Mouse (Mus musculus) midbrain, embryonic 11.5 days (tissue): ENCODE measurements around the gene Zfand3. TPM values are rescaled to one million over a fixed set of nuclear protein-coding genes. Genes with fewer than 3 reads are reported as not detected.

Experiments
- ATAC-seq: fragments of 200-750 bp; cut with Nextera tagmentation; 2 replicates; pipeline ENCODE4 v1.8.0; 2017; ENCODE audit warnings: moderate TSS enrichment, moderate library complexity; ENCODE audit not compliant: low FRiP score
- DNase-seq: peaks from one replicate; pipeline ENCODE4 v3.0.0; 2015; ENCODE audit warnings: low spot score; ENCODE audit errors: missing footprints
- H3K27ac ChIP-seq: fragments of 300-500 bp; sonication (generic); 2 replicates; pipeline ENCODE4 v1.5.1; 2014; ENCODE audit warnings: low read depth, low read length
- H3K27me3 ChIP-seq: fragments of 300-500 bp; sonication (generic); 2 replicates; pipeline ENCODE4 v1.6.1; 2014; ENCODE audit warnings: mild to moderate bottlenecking, low read length, moderate library complexity, mixed read lengths; ENCODE audit not compliant: control insufficient read depth, insufficient read depth
- H3K36me3 ChIP-seq: fragments of 300-500 bp; sonication (generic); 2 replicates; pipeline ENCODE4 v1.6.1; 2014; ENCODE audit warnings: mild to moderate bottlenecking, low read length, moderate library complexity, mixed read lengths; ENCODE audit not compliant: control insufficient read depth, insufficient read depth
- H3K4me1 ChIP-seq: fragments of 300-500 bp; sonication (generic); 2 replicates; pipeline ENCODE4 v1.6.1; 2014; ENCODE audit warnings: low read length; ENCODE audit not compliant: control insufficient read depth, insufficient read depth
- H3K4me2 ChIP-seq: fragments of 300-500 bp; sonication (generic); 2 replicates; pipeline ENCODE4 v1.6.1; 2014; ENCODE audit warnings: mild to moderate bottlenecking, moderate library complexity
- H3K4me3 ChIP-seq: fragments of 300-500 bp; sonication (generic); 2 replicates; pipeline ENCODE4 v1.5.1; 2014; ENCODE audit warnings: low read depth, low read length
- H3K9ac ChIP-seq: fragments of 300-500 bp; sonication (generic); 2 replicates; pipeline ENCODE4 v1.6.1; 2014; ENCODE audit warnings: low read length
- H3K9me3 ChIP-seq: fragments of 300-500 bp; sonication (generic); 2 replicates; pipeline ENCODE4 v1.6.1; 2016; ENCODE audit warnings: low read length; ENCODE audit not compliant: control insufficient read depth
- WGBS: fragments of 180-500 bp; shearing (Covaris S2); extraction: QIAGEN DNeasy Blood & Tissue Kit; methylation state at CpG from one replicate; pipeline ENCODE4 v1.1.7; 2014; 5-methylcytosine and 5-hydroxymethylcytosine counted together
- polyA plus RNA-seq: library from polyadenylated mRNA; unstranded; fragments of >200 nt; fragmentation: Nextera tagmentation; extraction: Ambion mirVana; gene quantifications from 2 replicates; pipeline ENCODE4 v1.2.1, GENCODE M21; 2014

The Zfand3 gene
- polyA plus RNA-seq, 1 experiment from 2014 or later = 63.9 TPM

GRCm38 (mm10) chr17:30136684-30137083, 132.2 kb downstream of the Zfand3 start:
- no peak overlapping the region for H3K27ac ChIP-seq
- no peak overlapping the region for H3K4me2 ChIP-seq
- H3K4me3 ChIP-seq = no peak overlapping the region
- H3K4me1 ChIP-seq = no peaks in the 10 kb centered on the region
- no peak overlapping the region for H3K9ac ChIP-seq
- DNase-seq (no peak), ATAC-seq (no peak)
- no peaks in the 10 kb centered on the region for H3K9me3 ChIP-seq
- 96% methylated on average over 5 of the region's 5 CpGs for WGBS
- no peaks in the 10 kb centered on the region for H3K27me3 ChIP-seq
- H3K36me3 ChIP-seq = peaks cover 11% of the 10 kb centered on the region; the same call in 1 of the 2 replicates

GRCm38 (mm10) chr17:30137115-30137514, 132.6 kb downstream of the Zfand3 start:
- Histone ChIP-seq H3K4me1 (no peaks in the 10 kb centered on the region), H3K4me2 (no peak overlapping the region), H3K36me3 (peaks cover 11% of the 10 kb centered on the region; the same call in 1 of the 2 replicates), H3K9me3 (no peaks in the 10 kb centered on the region), H3K4me3 (no peak overlapping the region), H3K27ac (no peak overlapping the region), H3K27me3 (no peaks in the 10 kb centered on the region), H3K9ac (no peak overlapping the region)
- no peak for ATAC-seq
- 91% methylated on average over 4 of the region's 4 CpGs for WGBS
- no peak for DNase-seq

- Histone ChIP-seq H3K9me3 (no peaks in the 10 kb centered on the region), H3K4me3 (no peak overlapping the region), H3K4me1 (peaks cover 11% of the 10 kb centered on the region; the same call in 1 of the 2 replicates), H3K4me2 (no peak overlapping the region), H3K36me3 (no peaks in the 10 kb centered on the region), H3K27ac (no peak overlapping the region), H3K9ac (no peak overlapping the region), H3K27me3 (no peaks in the 10 kb centered on the region)
- no peak for DNase-seq
- no peak for ATAC-seq
- 85% methylated on average over 6 of the region's 6 CpGs for WGBS
Measured at GRCm38 (mm10) chr17:30144114-30144513, 139.6 kb downstream of the Zfand3 start.

- Histone ChIP-seq H3K4me1 (peaks cover 13% of the 10 kb centered on the region; the same call in 1 of the 2 replicates), H3K4me3 (no peak overlapping the region), H3K9ac (no peak overlapping the region), H3K4me2 (no peak overlapping the region), H3K36me3 (no peaks in the 10 kb centered on the region), H3K27me3 (no peaks in the 10 kb centered on the region), H3K9me3 (no peaks in the 10 kb centered on the region), H3K27ac (no peak overlapping the region)
- 76% methylated on average over 10 of the region's 10 CpGs for WGBS
- no peak for ATAC-seq
- no peak for DNase-seq
Measured at GRCm38 (mm10) chr17:30145596-30146149, 141.1 kb downstream of the Zfand3 start.

GRCm38 (mm10) chr17:30146555-30146954, 142.0 kb downstream of the Zfand3 start:
- Histone ChIP-seq H3K4me3 (no peak overlapping the region), H3K27me3 (no peaks in the 10 kb centered on the region), H3K4me2 (no peak overlapping the region), H3K36me3 (no peaks in the 10 kb centered on the region), H3K9ac (no peak overlapping the region), H3K9me3 (no peaks in the 10 kb centered on the region), H3K4me1 (peaks cover 13% of the 10 kb centered on the region; the same call in 1 of the 2 replicates), H3K27ac (no peak overlapping the region)
- ATAC-seq (no peak), DNase-seq (no peak)
- WGBS = 92% methylated on average over 7 of the region's 7 CpGs

GRCm38 (mm10) chr17:30147897-30148296, 143.4 kb downstream of the Zfand3 start:
- peaks cover 13% of the 10 kb centered on the region; the same call in 1 of the 2 replicates for H3K4me1 ChIP-seq
- no peak overlapping the region for H3K9ac ChIP-seq
- WGBS = 74% methylated on average over 1 of the region's 1 CpGs

GRCm38 (mm10) chr17:30148320-30148719, 143.8 kb downstream of the Zfand3 start:
- no peak overlapping the region for H3K9ac ChIP-seq
- peaks cover 13% of the 10 kb centered on the region; the same call in 1 of the 2 replicates for H3K4me1 ChIP-seq
- H3K36me3 ChIP-seq = no peaks in the 10 kb centered on the region
- whole genome bisulfite sequencing = 82% methylated on average over 6 of the region's 6 CpGs
- H3K4me2 ChIP-seq = no peak overlapping the region
- DNase-seq (no peak), ATAC-seq (no peak)
- H3K9me3 ChIP-seq = no peaks in the 10 kb centered on the region
- no peak overlapping the region for H3K27ac ChIP-seq
- H3K4me3 ChIP-seq = no peak overlapping the region
- H3K27me3 ChIP-seq = no peaks in the 10 kb centered on the region

More at GRCm38 (mm10) chr17:30147897-30148296, 143.4 kb downstream of the Zfand3 start:
- Histone ChIP-seq H3K9me3 (no peaks in the 10 kb centered on the region), H3K4me2 (no peak overlapping the region), H3K27ac (no peak overlapping the region), H3K4me3 (no peak overlapping the region), H3K36me3 (no peaks in the 10 kb centered on the region), H3K27me3 (no peaks in the 10 kb centered on the region)
- ATAC-seq = no peak
- no peak for DNase-seq

- Histone ChIP-seq H3K4me2 (no peak overlapping the region), H3K27ac (no peak overlapping the region), H3K27me3 (no peaks in the 10 kb centered on the region), H3K4me3 (no peak overlapping the region), H3K9ac (no peak overlapping the region), H3K9me3 (no peaks in the 10 kb centered on the region), H3K4me1 (peaks cover 13% of the 10 kb centered on the region; the same call in 1 of the 2 replicates), H3K36me3 (no peaks in the 10 kb centered on the region)
- ATAC-seq = no peak; the same call in 1 of the 2 replicates
- DNase-seq = no peak
- WGBS = 72% methylated on average over 6 of the region's 6 CpGs
Measured at GRCm38 (mm10) chr17:30149911-30150310, 145.4 kb downstream of the Zfand3 start.

GRCm38 (mm10) chr17:30154144-30154543, 149.6 kb downstream of the Zfand3 start:
- ATAC-seq = no peak
- 89% methylated on average over 4 of the region's 4 CpGs for WGBS

More at GRCm38 (mm10) chr17:30154144-30154543, 149.6 kb downstream of the Zfand3 start:
- DNase-seq = no peak
- H3K9me3 ChIP-seq = no peaks in the 10 kb centered on the region
- no peaks in the 10 kb centered on the region for H3K27me3 ChIP-seq
- H3K4me1 ChIP-seq = peaks cover 12% of the 10 kb centered on the region; the same call in 1 of the 2 replicates
- H3K9ac ChIP-seq = no peak overlapping the region
- no peak overlapping the region for H3K4me2 ChIP-seq
- H3K27ac ChIP-seq = no peak overlapping the region
- H3K4me3 ChIP-seq = no peak overlapping the region
- no peaks in the 10 kb centered on the region for H3K36me3 ChIP-seq
